Mouse (Mus musculus): ENCODE measurements around the gene Ripply3.
"Not testable (repeated sequence)": the region's sequence is repeated elsewhere in the genome, so short reads cannot be mapped to it uniquely, and the experiment has no call there.

The Ripply3 gene

DNA sequence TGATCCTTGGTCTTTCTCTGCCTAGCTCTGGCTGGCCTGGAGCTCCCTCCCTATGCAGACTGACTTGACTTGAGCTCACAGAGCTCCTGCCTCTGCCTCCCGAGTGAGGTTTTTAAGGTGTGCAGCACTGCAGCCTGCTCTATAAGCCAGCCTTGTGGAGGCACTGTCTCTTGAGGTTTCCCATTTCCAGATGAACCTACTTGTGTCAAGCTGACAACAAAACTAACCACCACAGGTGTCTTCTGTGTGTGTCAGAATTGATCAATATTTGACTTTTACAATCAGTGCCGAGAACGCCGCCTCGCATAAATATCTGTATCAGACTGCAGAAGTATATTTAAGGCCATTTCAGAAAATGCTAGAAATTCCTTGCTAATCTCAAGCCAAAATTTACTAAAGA, 13.6 kb upstream of the Ripply3 start:
- no peak for DNase-seq (ENCODE audit: low spot score in 2 of 2)

DNA sequence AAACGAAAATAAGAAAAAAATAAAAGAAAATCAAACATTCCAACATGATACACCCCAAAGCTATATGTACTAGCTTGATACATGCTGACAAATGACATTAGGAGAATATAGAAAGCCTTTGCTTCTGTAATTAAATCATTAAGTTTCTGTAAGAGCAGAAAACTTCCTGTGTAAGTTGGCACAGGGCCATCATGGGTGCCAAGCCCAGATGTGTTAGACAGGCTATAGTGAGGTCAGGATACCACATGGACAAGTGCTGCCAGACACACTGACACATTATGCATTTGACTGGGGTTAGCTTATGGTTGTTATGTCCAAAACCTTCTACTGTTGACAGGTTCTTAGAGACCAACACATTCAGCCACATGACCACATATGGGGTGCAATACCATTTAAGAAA, 13.0 kb upstream of the Ripply3 start:
- DNase-seq (ENCODE audit: low spot score in 2 of 2), result no peak

DNA sequence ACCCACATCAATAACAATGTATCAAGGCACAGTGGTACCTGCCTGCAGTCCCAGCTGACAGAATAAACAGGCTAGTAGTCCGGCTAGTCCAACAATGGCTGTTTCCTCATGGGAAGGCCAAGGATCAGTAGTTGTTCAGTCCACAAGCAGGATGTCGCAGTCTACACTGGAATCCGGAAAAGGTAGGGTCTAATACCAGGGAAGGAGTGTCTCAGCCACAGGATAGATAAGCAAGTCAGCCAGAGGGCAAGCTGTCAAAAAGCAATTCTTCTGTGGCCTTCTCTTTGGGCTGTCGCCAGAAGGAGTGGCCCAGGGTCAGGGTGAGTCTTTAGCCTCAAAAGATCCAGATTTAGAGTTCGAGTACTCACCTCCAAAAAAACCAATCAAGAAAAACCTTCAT, 10.5 kb upstream of the Ripply3 start:
- DNase-seq (ENCODE audit: low spot score in 2 of 2), result no peak

DNA sequence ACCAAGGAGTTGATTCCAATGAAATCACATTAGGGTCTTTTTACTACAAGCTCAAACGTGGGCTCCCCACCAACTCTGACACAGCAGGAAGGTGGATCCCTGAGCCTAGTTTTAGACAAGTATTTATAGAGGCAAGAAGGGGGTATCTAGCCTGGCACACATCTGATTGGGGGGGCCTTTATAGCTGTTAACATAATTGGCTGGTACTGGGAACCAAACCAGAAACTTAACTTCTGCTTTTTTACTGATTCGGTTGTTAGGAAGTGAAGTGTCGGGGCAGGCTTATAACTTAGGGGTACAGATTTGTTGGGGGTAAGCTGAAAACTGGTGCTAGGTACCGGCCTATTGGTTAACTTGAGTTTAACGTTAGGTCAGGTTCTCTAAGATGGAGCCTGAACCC, 8.0 kb upstream of the Ripply3 start:
- DNase-seq (ENCODE audit: low spot score in 2 of 2), result no peak

DNA sequence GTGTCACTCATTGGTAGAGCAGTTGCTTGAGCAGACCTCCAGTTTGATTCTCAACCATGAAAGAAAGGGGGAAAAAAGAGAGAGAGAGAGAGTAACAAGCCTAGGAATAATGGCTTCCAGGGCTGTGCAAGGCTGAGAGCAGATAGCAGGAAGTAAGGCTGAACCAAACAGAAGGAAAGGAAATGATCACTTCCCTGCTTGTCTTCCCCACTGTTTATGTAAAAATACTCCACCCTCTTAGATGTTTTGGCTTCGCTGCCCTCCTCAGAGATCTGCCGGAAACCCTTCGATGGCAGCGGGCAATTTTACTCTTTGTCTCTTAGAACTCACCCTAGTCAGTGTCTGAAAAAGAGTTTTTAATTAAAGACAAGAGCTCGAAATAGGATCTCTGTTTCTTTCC, 4.5 kb upstream of the Ripply3 start:
- DNase-seq (ENCODE audit: low spot score in 2 of 2), result no peak

DNA sequence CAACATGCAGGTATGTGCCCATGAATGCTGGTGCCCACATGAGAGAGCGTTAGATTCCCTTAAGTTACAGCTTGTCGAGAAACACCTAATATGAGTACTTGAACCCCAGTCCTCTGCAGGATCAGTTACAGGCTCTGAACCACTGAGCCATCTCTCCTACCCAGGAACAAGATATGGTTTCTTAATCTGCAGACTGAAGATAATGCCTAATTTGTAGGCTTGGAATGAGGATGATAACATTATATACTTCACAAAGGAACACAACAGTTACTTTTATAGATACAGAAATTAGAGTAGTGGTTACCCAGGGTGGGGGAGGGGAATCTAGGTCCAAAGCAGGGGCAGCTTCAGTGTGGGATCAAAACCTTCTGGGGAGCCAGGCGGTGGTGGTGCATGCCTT, 2.2 kb upstream of the Ripply3 start:
- DNase-seq (ENCODE audit: low spot score in 2 of 2), result no peak

DNA sequence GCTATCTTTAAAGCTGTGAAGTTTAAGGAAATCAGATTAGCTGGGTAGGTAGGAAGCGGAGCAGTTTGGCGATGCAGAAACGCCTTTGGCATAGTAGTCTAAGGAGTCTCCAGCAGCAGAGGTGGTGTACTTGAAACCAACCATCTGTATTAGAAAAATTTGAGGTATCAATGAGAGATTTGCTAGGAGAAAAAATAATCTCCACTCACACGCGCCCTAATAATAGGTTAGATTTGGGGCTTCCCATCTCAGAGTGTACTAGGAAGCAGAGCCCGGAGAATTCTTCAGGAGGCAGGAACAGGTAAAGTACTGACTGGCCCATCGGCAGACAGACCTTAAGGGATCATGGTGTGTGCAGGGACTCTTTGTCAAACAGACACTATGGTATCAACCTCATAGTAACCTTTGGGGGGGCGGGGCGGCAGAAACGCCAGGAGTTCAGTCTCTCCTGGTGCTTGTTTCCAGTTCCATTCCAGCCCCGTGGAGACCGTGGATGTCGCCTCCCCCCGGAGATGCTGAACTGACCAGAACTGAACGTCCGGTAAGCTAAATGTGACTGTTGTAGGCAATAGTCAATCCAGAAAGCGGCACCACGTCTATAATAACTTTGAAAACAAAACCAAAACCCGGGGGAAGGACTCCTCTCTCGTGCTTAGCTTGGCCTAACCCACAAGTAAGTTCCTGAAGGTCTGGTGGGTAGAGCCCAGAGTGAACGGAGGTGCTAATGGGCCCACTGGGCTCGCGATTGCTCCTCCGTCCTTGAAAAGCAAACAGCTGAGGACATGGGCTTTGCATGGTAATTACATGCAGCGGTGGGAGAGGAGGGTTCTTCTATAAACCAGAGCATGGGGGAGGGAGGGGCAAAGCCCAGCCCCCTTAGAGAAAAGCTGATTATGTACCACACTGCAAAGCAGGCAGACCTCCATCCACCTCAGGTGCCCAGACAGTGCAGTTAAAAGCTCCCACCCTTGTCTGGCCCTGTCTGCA, 954 bp downstream of the Ripply3 start:
- no peak for DNase-seq (ENCODE audit: low spot score in 2 of 2)

DNA sequence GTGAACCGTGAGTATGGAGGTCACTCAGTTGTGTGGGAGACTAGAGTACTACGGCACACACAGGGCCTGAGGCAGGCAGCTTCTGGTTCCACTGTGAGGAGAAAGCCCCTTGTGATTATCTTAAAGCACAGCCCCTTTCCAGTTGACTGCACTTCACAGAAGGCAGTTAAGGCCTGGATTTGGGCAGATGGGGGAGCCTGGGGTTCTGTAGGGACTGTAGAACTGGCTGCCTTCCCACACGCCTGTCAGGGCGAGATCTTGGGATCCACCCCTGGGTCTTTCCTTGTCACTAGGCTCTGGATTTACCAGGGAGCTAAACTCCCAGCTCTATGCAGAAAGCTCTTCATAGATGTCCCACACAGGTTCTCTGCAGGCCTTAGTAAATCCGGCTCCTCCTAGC, 2.2 kb downstream of the Ripply3 start:
- no peak for DNase-seq (ENCODE audit: low spot score in 2 of 2)

DNA sequence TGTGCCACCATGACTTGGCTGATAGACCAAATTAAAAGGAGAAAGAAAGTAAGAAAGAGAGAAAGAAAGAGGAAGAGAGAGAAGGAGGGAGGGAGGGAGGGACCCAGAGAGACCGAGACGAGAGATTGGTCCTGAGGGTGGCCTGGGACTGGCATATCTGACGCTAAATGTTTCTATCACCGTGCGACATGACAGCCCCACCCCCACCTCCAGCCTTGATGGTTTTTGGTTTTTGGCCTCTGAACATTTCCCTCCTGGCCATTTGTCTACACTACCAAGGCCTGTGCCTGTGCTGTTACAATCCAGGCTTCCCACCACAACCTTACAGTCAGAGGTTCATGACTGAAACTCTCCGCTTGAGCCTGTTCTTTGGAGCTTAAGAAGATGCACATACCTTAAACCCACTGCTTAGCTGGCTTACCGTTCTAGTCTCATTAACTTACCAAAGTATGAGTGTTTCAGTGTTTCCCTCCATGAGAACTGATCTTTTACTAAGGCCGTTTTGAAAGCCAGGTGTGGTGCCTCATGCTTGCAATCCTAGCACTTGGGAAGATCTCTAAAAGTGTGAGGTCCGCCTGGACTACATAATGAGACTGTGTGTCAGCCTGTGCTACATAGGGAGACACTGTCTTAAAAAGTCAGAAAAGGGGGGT, 3.1 kb downstream of the Ripply3 start:
- no peak for DNase-seq (ENCODE audit: low spot score in 2 of 2)

DNA sequence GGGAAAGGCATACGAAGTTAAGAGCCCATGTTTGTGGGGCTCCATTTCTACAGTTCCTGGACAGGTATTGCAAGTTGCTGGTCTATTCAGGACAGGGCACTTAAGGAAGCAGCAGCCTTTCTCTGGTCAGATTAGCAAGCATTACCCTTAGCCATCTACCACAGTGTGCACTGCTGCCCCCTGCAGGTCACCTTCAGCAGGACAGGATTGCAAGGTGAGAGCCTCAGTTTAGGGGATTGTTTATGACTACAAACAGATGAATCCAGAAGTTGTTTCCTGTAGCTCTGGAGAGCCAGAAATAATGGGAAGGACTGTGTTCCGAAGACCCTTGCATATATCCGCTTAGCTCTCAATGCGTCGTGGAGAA, 3.6 kb downstream of the Ripply3 start:
- DNase-seq (ENCODE audit: low spot score in 2 of 2), result no peak

DNA sequence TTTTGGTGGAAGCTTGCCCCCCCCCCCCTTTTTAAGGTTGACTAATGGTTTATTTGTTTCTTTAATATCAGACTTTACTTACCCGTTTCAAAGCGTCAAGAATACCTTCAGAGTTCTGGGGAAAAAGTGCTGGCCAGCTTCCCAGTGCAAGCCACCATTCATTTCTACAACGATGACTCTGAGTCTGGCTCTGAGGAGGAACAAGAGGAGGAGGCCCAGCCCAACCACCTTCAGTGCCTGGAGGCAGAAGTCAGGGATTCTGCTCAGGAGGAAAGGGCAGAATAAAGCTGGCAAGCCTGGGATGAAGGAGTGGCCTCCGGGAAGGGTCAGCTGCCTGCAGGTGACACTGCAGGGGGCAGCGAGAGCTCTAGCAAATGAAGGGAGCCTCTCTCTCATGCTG, 7.4 kb downstream of the Ripply3 start:
- no peak for DNase-seq (ENCODE audit: low spot score in 2 of 2)

DNA sequence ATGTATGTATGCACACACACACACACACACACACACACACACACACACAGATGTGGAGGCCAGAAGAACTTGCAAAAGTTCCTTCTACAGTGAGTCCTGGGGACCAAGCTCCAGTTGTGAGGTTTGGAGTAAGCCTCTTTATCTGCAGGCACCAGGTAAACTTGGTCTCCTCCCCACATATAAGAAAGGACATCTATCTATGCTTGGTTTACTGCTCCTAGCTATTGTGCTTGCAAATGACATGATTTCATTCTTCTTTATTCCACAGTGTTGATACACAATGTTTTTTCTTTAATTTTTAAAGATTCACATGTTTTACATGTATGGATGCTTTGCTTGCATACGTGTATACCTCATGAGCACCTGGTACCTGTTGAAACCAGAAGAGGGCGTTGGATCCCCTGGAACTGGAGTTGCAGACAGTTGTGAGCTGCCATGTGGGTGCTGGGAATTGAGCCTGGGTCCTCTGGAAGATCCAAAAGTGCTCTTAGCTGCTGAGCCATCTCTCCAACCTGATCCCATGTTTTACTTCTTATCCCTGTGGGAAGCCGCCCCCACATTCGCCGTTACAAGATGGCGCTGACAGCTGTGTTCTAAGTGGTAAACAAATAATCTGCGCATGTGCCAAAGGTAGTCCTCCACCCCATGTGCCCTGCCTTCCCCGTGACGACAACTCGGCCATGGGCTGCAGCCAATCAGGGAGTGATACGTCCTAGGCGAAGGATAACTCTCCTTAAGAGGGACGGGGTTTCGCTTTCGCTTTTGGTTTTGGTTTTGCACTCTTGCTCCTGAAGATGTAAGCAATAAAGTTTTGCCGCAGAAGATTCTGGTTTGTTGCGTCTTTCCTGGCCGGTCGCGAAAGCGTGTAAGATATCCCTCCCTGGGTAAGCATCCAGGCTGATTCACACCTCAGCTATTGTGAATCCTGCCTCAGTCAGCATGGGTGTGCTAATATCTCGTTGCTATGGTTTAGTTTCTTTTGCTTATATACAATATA, 11.2 kb downstream of the Ripply3 start:
- DNase-seq (ENCODE audit: low spot score in 2 of 2), result not testable (repeated sequence)

DNA sequence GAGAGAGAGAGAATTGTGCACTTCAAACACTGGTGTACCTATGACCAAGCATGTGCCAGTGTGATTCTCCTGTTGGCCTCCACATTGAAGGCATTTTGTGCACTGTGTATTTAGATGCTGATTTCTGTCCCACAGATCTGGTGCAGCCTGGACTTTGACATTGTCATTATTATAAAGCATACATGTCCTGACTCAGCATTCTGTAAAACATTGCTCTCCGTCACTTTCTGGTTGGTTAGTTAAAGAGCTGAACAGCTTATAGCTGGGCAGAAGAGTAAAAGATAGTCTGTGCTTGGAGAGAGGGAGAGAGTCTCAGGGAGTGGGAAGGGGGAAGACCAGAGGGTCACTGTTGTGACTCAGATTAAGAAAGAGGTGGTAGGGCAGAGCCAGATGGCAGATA, 17.5 kb downstream of the Ripply3 start:
- no peak for DNase-seq (ENCODE audit: low spot score in 2 of 2)

DNA sequence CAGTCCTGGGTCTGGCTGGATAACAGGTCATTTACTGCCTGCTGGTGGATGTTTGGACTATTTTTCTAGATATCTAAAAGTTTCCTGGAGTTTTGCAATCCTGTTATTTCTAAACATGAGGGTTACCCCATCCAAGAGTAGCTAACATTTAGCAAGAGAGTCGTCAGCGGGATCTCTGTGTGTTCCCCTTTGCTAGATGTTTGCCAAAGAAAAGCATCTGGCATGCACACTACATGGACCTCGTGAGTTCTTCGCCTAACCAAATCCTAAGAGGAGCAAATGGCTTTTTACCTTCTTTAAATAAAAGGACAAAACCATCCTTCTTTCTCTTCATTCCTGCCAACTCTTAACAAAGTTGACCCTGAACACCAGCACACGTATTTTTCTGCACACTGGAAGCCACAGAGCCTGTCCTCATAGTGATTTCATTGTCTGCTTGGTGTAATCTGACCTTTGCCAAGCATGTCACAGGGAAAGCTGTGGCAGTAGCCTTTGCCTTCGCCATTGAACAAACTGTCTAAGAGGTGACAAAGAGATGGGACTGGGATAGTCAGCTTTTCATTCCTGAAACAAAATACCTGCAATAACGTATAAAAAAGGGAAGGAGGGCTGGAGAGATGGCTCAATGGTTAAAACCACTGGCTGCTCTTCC, 19.0 kb downstream of the Ripply3 start:
- DNase-seq (ENCODE audit: low spot score in 2 of 2), result no peak

DNA sequence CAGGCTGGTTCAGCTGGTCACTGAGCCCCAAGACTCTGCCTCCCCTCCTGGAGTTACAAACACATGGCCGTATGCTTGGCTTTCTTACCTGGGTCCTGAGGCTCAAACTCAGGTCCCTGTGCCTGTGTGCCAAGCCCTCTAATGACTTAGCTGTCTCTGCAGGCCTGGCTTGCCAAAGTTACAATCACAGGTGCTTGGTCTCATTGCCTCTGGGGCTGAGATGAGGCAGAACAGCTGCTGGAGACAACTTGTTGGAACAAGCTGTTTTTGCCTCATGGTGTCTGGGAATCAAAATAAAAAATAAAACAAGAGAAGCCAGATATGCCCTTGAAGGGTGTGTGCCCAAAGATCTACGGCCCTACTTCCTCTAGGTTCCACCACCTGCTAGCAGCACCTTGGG, 20.6 kb downstream of the Ripply3 start:
- DNase-seq (ENCODE audit: low spot score in 2 of 2), result no peak

DNA sequence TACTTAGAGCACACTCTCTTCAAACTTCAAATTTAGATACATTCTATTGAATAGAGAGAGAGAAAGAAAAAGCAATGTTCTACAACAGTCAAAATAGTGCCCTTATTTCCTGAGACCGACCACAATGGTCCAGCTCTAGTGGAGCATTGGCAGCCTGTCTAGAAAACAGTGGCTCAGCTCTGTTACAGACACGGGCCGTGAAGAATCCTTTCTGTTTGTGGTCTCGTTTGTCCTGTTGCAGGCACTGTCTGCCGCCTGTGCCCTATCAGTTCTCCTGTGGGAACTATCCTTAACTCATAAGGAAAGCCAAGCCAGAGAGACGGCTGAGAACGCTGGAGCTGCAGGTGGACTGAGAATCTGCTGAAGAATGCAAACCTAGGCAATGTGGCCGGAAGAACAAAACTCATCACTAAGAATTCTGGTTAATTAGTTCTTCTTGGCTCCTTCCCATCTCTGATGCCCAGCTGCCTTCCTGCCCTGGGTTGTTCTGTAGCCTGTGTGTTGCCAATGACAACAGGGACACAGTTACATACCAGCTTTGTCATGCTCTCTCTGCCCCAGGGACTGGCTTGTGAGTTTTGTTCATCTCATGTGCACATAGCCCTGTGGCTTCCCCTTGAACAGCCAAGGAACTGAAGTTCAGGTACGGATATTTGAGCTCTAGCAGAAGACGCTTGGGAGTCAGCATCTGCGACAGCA, 21.5 kb downstream of the Ripply3 start:
- DNase-seq (ENCODE audit: low spot score in 2 of 2), result no peak

DNA sequence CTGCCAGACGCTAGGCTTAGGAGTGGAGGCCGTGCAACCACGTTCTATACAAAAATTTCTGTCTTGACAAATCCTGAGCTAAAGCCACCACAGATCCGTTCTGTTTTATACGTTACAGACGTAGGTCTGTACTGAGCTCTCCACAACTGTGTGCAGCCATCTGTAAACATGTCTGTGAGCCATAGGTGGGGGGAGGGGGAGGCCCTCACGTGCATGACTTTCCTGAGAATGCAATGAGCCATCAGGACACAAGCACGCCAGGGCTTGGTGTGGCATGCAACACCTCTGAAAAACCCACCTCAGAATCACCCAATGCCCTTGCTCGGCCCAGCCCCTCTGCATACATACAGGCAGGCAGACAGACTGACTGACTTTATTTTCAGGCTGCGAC, 22.1 kb downstream of the Ripply3 start:
- no peak for DNase-seq (ENCODE audit: low spot score in 2 of 2)

DNA sequence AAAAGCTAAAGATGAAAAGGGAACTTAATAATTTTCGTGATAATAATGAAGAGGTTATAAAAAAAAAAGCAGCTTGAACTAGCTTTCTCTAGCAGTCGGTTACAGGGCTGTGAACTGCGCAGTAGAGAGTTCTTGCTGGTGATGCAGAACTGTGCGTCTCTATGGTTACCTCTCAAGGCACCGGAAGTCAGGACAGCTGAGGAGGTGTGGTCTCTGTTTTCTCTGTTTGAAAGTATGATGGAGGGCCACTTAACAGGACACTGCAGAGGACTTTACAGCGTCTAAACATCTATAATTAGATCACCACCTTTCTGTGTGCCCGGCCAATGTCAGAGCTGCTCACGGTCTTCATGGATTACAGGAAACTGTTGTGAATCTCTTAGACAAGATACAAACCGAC, 26.2 kb downstream of the Ripply3 start:
- no peak for DNase-seq (ENCODE audit: low spot score in 2 of 2)

DNA sequence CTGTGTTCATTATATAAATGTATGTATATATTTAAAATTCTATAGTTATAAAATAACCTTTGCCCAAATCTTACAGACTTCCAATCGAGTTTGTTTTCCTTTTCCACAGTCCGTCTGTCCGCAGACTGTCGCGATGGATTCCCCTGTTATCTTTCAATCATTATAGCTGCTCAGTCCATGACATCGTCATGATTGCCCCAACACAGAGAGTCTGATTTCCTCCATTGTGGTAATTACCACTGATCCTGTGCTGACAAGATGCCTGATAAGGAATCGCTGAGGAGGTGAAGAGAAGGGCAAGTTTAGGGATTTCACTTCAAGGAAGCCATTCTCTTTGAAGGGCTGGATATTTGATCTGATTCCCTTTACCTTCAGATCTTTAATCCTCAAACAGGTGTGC, 27.8 kb downstream of the Ripply3 start:
- no peak for DNase-seq (ENCODE audit: low spot score in 2 of 2)

DNA sequence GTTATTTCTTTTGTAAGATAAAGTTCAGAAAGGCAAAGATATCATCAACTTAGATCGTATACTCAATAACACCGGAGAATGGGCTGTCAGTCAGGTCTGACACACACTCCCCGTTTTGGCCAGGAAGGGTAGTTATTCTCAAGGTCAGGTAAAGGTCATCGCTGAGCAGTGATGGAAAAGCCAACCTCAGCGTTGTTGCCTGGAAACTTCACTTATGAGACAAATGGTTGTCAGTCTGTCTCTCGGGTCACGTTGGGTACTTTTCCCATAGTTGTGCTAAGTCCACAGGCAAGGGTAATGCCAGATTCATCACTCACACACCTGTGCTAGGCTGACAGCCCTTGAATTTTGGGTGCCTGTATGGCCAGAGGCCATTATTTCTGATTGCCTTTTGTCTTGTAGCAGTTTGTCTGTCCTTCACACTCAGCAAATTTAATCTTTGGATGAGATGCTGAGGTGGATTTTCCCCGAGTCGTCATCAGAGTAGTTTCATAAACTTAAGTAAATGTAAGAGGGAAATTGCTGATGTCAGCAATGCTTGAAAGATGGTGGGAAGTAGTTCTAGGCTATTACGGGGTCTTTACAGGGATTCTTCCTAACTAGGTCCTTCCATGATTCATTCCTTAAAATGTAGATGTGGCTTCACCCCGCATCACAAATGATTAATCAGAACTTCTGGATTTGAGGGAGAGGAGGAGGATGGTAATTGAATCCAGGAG, 28.7 kb downstream of the Ripply3 start:
- DNase-seq (ENCODE audit: low spot score in 2 of 2), result no peak
